Mouse (Mus musculus) stomach, postnatal 0 days (tissue): ENCODE measurements around the gene A330070K13Rik. TPM values are rescaled to one million over a fixed set of nuclear protein-coding genes. Genes with fewer than 3 reads are reported as not detected.
A peak's percentile ranks its signal among the peaks of the same experiment; 100 is the strongest.

Experiments used
- ATAC-seq: fragments of 200-750 bp; cut with Nextera tagmentation; 2 replicates; pipeline ENCODE4 v1.8.0; 2017; ENCODE audit not compliant: low FRiP score, low TSS enrichment
- DNase-seq: peaks from one replicate; pipeline ENCODE4 v3.0.0-alpha.2; 2016; ENCODE audit warnings: low spot score
- H3K27ac ChIP-seq: fragments of 300-500 bp; sonication (generic); replicated peaks from 2 replicates; pipeline ENCODE4 v1.5.1; 2014; ENCODE audit warnings: mild to moderate bottlenecking, control low read depth
- H3K27me3 ChIP-seq: fragments of 300-500 bp; sonication (generic); 2 replicates; pipeline ENCODE4 v1.6.1; 2014; ENCODE audit warnings: low read length; ENCODE audit not compliant: control insufficient read depth, insufficient read depth
- H3K36me3 ChIP-seq: fragments of 300-500 bp; sonication (generic); 2 replicates; pipeline ENCODE4 v1.6.1; 2014; ENCODE audit warnings: low read length, mixed read lengths; ENCODE audit not compliant: control insufficient read depth, insufficient read depth
- H3K4me1 ChIP-seq: fragments of 300-500 bp; sonication (generic); replicated peaks from 2 replicates; pipeline ENCODE4 v1.6.1; 2014; ENCODE audit warnings: antibody characterized with exemption; ENCODE audit not compliant: control insufficient read depth, insufficient read depth
- H3K4me2 ChIP-seq: fragments of 300-500 bp; sonication (generic); replicated peaks from 2 replicates; pipeline ENCODE4 v1.6.1; 2014; ENCODE audit warnings: low read depth, mild to moderate bottlenecking, control low read depth, moderate library complexity
- H3K4me3 ChIP-seq: fragments of 300-500 bp; sonication (generic); 2 replicates; pipeline ENCODE4 v1.5.1; 2014; ENCODE audit warnings: low read depth, low read length, control low read depth
- H3K9ac ChIP-seq: fragments of 300-500 bp; sonication (generic); 2 replicates; pipeline ENCODE4 v1.6.1; 2014; ENCODE audit warnings: mild to moderate bottlenecking, low read length, control low read depth, mixed read lengths
- H3K9me3 ChIP-seq: fragments of 300-500 bp; sonication (generic); 2 replicates; pipeline ENCODE4 v1.6.1; 2016; ENCODE audit warnings: low read length; ENCODE audit not compliant: control insufficient read depth
- CTCF ChIP-seq: IDR thresholded peaks from 2 replicates; pipeline ENCODE4 v1.5.1; 2016; ENCODE audit warnings: antibody characterized with exemption, low read depth, mild to moderate bottlenecking, moderate library complexity
- EP300 ChIP-seq: optimal IDR thresholded peaks from 2 replicates; pipeline ENCODE3; 2016; ENCODE audit warnings: antibody characterized with exemption
- WGBS: fragments of 180-500 bp; shearing (Covaris S2); extraction: QIAGEN DNeasy Blood & Tissue Kit; methylation state at CpG from one replicate; pipeline ENCODE4 v1.1.7; 2014; 5-methylcytosine and 5-hydroxymethylcytosine counted together
- polyA plus RNA-seq: library from polyadenylated mRNA; unstranded; fragments of >200 nt; fragmentation: Nextera tagmentation; extraction: Ambion mirVana; gene quantifications from 2 replicates; pipeline ENCODE4 v1.2.1, GENCODE M21; 2015

Gene A330070K13Rik
- polyA plus RNA-seq, 1 experiment from 2014 or later = not detected

GRCm38 (mm10) chr5:130394386-130394785 is 10.0 kb upstream of the A330070K13Rik start:
- Histone ChIP-seq H3K9ac (no peak overlapping the region), H3K4me1 (no peaks in the 10 kb centered on the region), H3K27me3 (no peaks in the 10 kb centered on the region), H3K4me2 (no peak overlapping the region), H3K4me3 (no peak overlapping the region), H3K27ac (no peak overlapping the region), H3K36me3 (no peaks in the 10 kb centered on the region), H3K9me3 (no peaks in the 10 kb centered on the region)
- WGBS = 63% methylated on average over 8 of the region's 8 CpGs
- no peak for DNase-seq
- TF ChIP-seq CTCF (no peak), EP300 (no peak)
- no peak for ATAC-seq

- H3K36me3 ChIP-seq = no peaks in the 10 kb centered on the region
- DNase-seq (no peak), ATAC-seq (no peak)
- no peak overlapping the region for H3K4me2 ChIP-seq
- TF ChIP-seq EP300 (no peak), CTCF (peak; percentile 8; the same call in 1 of the 2 replicates)
- H3K27ac ChIP-seq = no peak overlapping the region
- H3K9me3 ChIP-seq = no peaks in the 10 kb centered on the region
- WGBS = 53% methylated on average over 8 of the region's 8 CpGs
- no peak overlapping the region for H3K4me3 ChIP-seq
- H3K9ac ChIP-seq = no peak overlapping the region
- no peaks in the 10 kb centered on the region for H3K27me3 ChIP-seq
- no peaks in the 10 kb centered on the region for H3K4me1 ChIP-seq
These were observed 9.4 kb upstream of the A330070K13Rik start for GRCm38 (mm10) chr5:130393618-130394355.

GRCm38 (mm10) chr5:130386418-130386817 is 2.0 kb upstream of the A330070K13Rik start:
- Histone ChIP-seq H3K9ac (no peak overlapping the region), H3K4me2 (no peak overlapping the region), H3K4me1 (no peaks in the 10 kb centered on the region), H3K4me3 (no peak overlapping the region), H3K9me3 (no peaks in the 10 kb centered on the region), H3K36me3 (no peaks in the 10 kb centered on the region), H3K27me3 (no peaks in the 10 kb centered on the region), H3K27ac (no peak overlapping the region)
- 70% methylated on average over 7 of the region's 7 CpGs for WGBS
- no peak for DNase-seq
- ATAC-seq = no peak
- TF ChIP-seq EP300 (no peak), CTCF (no peak)

- ATAC-seq (no peak), DNase-seq (no peak)
- Histone ChIP-seq H3K36me3 (no peaks in the 10 kb centered on the region), H3K4me3 (no peak overlapping the region), H3K4me2 (no peak overlapping the region), H3K9ac (no peak overlapping the region), H3K27ac (no peak overlapping the region), H3K27me3 (no peaks in the 10 kb centered on the region), H3K4me1 (no peaks in the 10 kb centered on the region), H3K9me3 (no peaks in the 10 kb centered on the region)
- 85% methylated on average over 3 of the region's 3 CpGs for WGBS
- TF ChIP-seq EP300 (no peak), CTCF (no peak)
These were observed 9.0 kb downstream of the A330070K13Rik start for GRCm38 (mm10) chr5:130375411-130375810.

GRCm38 (mm10) chr5:130369237-130369636 is 15.2 kb downstream of the A330070K13Rik start, which contains the start of gene Caln1:
TSS of gene Caln1 (plus strand) at chr5:130369455.
- WGBS = 66% methylated on average over 11 of the region's 11 CpGs
- Histone ChIP-seq H3K9me3 (no peaks in the 10 kb centered on the region), H3K4me1 (no peaks in the 10 kb centered on the region), H3K4me2 (no peak within 1 kb of the TSS), H3K27ac (no peak within 1 kb of the TSS), H3K9ac (no peak within 1 kb of the TSS), H3K4me3 (no peak within 1 kb of the TSS), H3K36me3 (no peaks in the 10 kb centered on the region), H3K27me3 (no peaks in the 10 kb centered on the region)
- DNase-seq = no peak
- no peak for ATAC-seq
- no peak for TF ChIP-seq EP300
- no peak for TF ChIP-seq CTCF

DNA sequence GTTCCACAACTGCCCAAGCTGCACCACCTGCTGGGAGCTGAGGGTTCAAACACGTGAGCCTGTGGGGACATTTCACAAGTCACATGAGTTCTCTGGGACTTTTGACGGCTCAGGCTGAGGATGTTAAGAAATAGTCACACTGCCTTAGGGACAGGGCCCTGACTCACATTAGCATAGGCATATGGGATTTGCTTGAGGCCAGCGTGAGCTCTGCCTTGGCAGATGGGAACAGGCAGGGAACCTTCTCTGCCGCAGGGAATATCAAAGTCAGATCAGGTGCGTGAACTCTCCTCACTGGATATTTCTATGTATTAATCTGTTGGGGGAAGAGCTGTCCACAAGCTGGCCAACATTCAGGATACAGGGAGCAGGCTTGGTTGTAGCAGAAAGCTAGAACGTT is 16.2 kb downstream of the A330070K13Rik start:
- no peak overlapping the region for H3K4me3 ChIP-seq
- H3K27me3 ChIP-seq = no peaks in the 10 kb centered on the region
- no peaks in the 10 kb centered on the region for H3K36me3 ChIP-seq
- H3K27ac ChIP-seq = no peak overlapping the region
- H3K9me3 ChIP-seq = no peaks in the 10 kb centered on the region
- TF ChIP-seq EP300 = no peak
- no peak for TF ChIP-seq CTCF
- H3K4me2 ChIP-seq = no peak overlapping the region
- no peak for ATAC-seq
- no peaks in the 10 kb centered on the region for H3K4me1 ChIP-seq
- H3K9ac ChIP-seq = no peak overlapping the region
- WGBS = 82% methylated on average over 6 of the region's 6 CpGs
- no peak for DNase-seq
